Mouse (Mus musculus): ENCODE measurements around the gene Tmem145. TPM values are rescaled to one million over a fixed set of nuclear protein-coding genes. Genes with fewer than 3 reads are reported as not detected.
"Not testable (repeated sequence)": the region's sequence is repeated elsewhere in the genome, so short reads cannot be mapped to it uniquely, and the experiment has no call there.

Gene Tmem145
- total RNA-seq, 2 experiments from 2014 or later: 47.8 to 55.1 TPM

DNA sequence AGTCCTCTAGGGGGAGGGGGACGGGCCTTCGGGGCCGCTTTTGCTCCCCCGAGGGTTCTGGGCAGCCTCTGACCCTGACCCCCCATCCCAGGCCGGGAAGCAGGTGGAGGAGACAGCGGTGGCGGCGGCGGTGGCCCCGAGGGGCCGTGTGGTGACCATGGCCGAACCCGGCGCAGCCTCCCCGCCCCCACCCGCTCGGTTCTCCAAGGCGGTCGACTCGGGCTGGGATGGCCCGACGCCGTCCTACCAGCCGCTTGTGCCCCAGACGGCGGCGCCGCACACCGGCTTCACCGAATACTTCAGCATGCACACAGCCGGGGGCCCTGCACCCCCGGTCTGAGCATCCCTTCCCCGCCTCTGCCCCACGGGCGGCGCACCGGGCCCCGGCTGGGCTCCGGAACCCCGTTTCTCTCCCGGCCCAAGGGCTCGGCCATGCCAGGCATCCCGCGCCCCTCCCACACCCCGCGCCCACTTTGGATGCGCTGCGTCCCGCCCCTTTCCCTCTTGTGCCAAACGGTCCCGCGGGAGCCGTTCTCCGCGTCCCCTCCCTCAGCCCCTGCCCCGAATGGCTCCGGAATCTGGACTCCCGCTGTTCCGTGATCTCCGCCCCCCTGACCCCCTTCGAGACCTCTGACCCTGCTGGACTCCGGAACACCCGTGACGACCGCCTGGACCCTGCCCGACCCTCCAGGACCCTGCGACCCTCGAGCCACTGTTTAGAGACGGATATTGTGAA is 9.6 kb downstream of the Tmem145 start:
- intact Hi-C loops (cut with DNase I): loop anchor here (1.0 kb wide), 2 partner anchors 33 to 76 kb away; no protein-coding TSS in a partner anchor
- no peak for DNase-seq (ENCODE audit: low spot score in 2 of 2)

DNA sequence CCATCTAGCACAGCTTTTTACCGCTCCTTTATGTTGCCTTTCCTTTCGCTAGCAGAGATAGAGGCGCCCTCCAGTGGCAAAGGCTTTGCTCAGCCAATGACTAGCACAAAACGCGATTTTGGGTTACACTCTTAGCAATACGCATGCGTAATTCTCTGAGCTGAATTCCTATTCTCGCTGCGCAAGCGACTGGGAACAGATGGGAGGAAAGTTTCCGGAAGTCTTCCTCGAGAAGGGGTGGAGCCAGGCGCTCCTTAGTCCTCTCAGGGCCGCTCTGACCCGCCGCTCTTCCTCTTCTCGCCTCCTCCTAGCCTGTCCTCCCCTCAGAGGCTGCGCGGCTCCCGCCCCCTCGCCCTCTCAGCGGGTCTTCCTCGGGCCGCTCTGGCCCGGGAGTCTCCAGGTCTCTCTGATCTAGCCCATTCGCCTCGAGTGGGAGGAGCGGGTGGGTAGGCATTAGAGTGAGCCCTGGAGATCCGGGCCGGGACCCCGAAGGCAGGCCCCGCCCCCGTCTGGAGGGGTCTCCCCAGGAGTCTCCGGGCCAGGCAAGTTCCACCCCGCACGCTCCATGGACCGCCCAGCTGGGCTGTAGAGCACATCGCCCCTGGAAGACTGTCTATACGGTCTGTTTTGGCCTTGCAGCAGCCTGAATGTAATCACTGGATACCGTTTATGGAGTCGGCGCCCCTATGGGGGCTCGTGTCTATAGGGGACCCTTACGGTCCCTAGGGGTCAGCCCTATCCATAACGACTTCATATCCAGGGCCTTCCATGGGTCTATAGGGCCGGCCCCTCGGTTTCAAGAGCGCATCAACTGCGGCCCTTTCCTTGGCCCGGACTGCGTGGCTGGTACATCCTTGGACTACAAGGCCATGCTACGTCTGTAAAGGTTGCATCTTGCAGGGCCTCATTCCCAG is 10.9 kb downstream of the Tmem145 start, which contains the start of gene Megf8:
Megf8 (plus strand) TSS at position 633 of the 914 bp plus-strand sequence.
- intact Hi-C loops (cut with DNase I): loop anchor here (1.0 kb wide), 2 partner anchors 34 to 77 kb away; no protein-coding TSS in a partner anchor
- DNase-seq (ENCODE audit: low spot score in 2 of 2): peak; percentile 95 to 99

DNA sequence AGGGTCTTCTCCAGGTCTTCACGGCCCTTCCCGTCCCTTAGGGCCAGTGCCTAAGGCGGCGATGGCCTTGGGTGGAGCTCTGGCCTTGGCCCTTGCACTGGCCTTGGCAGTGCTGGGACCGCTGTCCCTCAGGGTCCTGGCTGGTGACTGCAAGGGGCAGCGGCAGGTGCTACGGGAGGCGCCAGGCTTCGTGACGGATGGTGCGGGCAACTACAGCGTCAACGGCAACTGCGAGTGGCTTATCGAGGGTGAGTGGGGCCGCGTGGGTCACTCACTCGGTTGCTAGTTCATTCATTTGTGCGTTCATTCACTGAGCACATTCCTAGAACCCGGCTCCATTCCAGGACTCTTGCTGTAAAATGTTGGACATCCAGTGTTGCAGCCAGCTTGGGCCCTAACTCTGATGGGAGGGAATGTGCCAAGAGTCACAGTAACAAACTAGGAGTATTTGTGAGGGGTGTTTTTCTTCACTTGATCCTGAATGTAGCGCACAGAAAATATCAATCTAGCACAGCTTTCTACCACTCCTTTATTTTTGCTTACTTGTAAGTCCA is 11.6 kb downstream of the Tmem145 start:
- DNase-seq (ENCODE audit: low spot score in 2 of 2): no peak
- intact Hi-C loops (cut with DNase I): no loop called here

DNA sequence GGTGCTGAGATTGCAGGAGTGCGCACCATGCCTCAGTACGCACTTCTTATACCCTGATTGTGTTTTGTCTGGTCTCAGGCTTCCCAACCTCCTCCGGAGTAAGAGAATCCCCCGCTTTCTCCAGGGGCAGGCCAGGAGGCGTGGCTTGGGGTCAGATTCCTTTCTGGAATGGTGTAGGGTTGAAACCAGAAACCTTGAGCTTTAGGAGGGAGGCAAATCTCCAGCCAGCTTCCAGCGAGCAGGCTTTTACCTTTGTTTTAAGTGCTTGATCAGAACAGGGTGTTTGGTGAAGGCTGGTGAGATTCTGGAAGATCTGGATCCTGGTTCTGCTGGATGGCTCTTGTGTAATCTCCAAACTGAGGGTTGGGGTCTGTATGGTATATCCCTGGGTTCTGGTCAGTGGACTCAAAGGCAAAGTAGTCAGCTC is 16.2 kb downstream of the Tmem145 start:
- intact Hi-C loops (cut with DNase I): no loop called here
- DNase-seq (ENCODE audit: low spot score in 2 of 2): no peak

DNA sequence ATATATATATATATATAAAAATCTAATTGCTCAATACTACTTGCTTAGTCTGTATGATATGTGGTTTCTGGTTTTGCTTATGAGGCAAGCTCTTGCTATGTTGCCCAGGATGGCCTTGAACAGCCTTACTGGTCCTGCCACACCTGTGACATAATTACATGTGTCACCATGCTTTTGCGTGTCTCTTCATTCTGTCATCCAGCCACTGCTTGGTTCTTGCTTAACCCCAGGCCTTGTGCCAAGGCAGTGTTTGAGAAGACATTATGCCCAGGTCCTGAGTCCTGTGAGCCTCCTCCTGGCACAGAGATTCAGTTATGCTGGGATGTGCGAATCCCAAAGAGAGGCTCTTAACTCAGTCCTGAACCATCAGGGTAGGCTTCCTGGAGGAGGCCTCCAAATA is 17.3 kb downstream of the Tmem145 start:
- no peak for DNase-seq (ENCODE audit: low spot score in 2 of 2)
- intact Hi-C loops (cut with DNase I): no loop called here

DNA sequence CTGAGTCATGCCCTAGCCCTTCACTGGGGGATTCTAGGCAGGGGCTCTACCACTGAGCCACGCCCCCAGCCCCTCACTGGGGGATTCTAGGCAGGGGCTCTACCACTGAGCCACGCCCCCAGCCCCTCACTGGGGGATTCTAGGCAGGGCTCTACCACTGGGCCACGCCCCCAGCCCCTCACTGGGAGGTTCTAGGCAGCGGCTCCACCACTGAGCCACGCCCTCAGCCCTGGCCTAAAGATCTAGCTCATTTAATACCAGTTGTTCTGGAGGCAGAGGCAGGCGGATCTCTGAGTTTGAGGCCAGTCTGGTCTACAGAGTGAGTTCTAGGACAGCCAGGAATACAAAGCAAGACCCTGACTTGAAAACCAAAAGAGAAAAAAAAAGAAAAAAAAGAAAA is 19.5 kb downstream of the Tmem145 start:
- intact Hi-C loops (cut with DNase I); DNase-seq (ENCODE audit: low spot score in 2 of 2): not testable (repeated sequence)

DNA sequence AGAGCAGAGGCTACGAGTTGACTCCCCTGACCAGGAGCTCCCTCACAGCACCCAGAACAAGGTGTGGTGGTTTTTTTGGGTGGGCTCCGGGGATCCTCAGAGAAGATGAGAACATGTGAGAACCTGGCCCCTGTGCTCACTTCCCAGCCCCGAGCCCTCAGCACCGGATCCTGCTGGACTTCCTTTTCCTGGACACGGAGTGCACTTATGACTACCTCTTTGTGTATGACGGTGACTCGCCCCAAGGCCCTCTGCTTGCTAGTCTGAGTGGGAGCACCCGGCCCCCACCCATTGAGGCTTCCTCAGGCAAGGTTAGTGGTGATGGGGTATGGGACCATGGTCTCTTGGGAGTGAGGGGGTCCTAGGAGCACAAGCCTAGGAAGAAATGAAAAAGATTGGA is 20.3 kb downstream of the Tmem145 start:
- intact Hi-C loops (cut with DNase I): no loop called here
- no peak for DNase-seq (ENCODE audit: low spot score in 2 of 2)

DNA sequence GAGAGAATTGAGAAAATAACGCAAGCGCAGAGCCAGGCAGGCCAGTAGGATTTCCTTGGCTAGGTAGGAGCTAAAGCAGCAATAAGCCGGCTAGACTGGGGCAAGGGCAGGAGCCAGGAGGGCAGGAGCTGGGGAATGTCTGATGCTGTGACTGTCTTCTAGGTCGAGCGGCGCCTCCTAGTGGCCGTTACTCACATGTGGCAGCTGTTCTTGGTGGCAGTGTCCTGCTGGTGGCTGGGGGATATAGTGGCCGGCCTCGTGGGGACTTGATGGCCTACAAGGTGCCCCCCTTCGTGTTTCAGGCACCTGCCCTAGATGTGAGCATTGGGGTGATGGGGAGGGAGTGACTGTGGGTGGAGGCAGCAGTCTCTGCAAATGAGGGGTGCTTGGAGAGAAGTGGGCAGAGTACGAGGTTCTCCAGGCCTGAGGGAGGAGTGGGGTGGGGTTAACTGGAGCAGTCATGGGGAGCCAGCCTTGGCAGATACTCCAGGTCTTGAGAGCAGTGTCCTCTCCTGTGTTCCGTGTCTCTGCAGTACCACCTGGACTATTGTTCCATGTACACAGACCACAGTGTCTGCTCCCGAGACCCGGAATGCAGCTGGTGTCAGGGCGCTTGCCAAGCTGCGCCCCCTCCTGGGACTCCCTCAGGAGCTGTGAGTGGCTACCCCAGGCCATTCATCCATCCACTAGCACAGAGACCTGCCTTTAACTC is 27.8 kb downstream of the Tmem145 start:
- DNase-seq (ENCODE audit: low spot score in 2 of 2): peak; percentile 57 to 67
- intact Hi-C loops (cut with DNase I): no loop called here

DNA sequence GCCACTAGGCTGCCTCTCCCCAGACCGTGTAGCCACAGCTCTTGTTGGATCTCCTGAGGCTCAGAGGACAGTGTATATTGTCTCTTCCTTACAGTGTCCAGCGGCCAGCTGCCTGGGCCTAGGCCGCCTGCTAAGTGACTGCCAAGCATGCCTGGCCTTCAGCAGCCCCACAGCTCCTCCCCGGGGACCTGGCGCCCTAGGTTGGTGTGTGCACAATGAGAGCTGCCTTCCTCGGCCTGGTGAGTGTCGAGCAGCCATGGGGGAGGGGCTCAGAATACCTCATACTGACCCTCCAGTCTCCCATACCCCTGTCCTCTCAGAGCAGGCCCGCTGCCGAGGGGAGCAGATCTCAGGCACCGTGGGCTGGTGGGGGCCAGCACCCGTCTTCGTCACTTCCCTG is 28.6 kb downstream of the Tmem145 start:
- DNase-seq (ENCODE audit: low spot score in 2 of 2): no peak
- intact Hi-C loops (cut with DNase I): no loop called here

DNA sequence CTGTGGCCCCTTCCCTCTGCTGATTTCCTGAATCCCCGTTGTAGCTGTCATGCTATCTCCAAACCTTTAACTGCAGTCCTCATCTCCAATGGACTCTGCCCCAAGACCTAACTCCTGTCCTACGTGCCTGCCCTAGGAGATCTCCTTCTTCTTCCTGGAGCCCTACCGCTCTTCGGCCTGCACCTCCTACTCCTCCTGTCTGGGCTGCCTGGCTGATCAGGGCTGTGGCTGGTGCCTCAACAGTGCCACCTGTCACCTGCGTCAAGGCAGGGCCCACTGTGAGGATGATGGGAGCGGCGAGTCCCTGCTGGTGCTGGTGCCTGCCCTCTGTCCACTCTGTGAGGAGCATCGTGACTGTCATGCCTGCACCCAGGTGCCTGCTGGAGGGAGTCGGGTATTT is 33.4 kb downstream of the Tmem145 start:
- intact Hi-C loops (cut with DNase I): no loop called here
- DNase-seq (ENCODE audit: low spot score in 2 of 2): no peak

DNA sequence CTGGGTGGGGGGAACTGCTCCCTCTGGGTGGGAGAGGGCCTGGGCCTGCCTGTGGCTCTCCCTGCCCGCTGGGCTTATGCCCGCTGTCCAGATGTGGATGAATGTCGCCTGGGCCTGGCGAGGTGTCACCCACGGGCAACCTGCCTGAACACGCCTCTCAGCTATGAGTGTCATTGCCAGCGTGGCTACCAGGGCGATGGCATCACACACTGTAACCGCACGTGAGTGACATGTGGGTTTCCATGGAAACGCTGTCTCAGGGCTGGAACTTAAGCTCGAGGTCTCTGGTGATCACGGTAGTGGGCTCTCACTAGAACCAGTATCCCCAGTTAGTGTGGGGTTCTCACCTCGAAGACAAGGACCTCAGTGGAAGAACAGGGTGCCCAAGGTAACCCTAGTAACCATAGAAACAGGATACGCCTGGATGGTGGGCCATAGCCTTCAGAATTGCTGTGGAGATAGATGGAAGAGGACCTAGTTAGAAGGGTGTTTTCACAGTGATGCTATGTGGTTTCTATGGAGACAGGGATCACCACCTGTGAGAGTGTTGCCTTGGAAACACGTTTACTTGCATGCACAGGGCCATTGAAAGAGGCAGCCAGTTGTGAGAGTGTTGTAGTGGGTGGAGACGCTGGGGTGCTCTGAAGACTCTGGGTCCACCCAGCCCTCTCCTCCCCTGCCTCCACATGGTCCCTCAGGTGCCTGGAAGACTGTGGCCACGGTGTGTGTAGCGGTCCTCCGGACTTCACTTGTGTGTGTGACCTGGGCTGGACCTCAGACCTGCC is 35.3 kb downstream of the Tmem145 start:
- intact Hi-C loops (cut with DNase I): no loop called here
- peak; percentile 59 to 74 for DNase-seq (ENCODE audit: low spot score in 2 of 2)

DNA sequence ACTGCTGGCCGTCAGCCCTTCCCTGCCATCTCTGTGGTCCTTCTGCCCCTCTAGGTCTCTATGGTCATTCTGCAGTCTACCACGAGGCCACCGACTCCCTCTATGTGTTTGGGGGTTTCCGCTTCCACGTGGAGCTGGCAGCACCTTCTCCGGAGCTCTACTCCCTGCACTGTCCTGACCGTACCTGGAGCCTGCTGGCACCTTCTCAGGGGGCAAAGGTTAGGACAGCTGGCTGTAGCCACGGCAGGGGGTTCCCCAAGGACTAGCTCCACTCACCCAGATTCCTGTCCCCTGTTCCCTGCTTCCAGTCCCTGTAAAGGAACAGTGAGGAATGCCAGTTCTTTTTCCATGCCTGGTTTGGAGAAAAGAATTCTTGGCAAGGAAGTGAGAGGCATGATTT is 43.0 kb downstream of the Tmem145 start:
- intact Hi-C loops (cut with DNase I): no loop called here
- DNase-seq (ENCODE audit: low spot score in 2 of 2): no peak

DNA sequence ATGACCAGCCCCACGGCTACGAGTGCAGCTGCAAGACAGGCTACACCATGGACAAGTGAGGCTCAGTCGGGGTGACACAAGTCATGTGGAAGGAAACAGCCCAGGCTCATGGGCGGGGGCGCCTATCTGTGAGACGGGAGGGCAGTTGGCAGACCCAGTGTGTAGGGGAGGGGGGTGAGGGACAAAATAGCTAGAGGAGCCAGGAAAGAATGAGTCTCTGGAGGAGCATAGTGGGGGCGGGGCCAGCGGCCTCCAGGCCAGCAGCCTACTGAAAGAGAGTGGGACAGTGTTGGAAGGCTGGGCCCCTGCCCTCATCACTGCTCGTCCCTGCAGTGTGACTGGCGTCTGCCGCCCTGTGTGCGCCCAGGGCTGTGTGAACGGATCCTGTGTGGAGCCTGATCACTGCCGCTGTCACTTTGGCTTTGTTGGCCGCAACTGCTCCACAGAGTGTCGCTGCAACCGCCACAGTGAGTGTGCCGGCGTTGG is 52.9 kb downstream of the Tmem145 start:
- DNase-seq (ENCODE audit: low spot score in 2 of 2): no peak
- intact Hi-C loops (cut with DNase I): no loop called here

DNA sequence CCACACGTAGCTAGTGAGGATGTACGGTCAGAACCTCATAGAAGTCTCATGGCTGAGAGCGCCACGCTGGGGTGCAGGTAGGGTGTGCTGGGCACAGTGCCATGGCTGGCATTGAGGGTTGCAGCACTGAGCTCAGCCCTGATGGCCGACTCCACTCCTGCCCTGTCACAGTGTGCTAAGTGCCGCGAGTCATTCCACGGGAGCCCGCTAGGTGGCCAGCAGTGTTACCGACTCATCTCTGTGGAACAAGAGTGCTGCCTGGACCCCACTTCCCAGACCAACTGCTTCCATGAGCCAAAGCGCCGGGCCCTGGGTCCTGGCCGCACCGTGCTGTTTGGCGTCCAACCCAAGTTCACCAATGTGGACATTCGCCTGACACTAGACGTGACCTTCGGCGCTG is 57.2 kb downstream of the Tmem145 start:
- intact Hi-C loops (cut with DNase I): no loop called here
- no peak for DNase-seq (ENCODE audit: low spot score in 2 of 2)

DNA sequence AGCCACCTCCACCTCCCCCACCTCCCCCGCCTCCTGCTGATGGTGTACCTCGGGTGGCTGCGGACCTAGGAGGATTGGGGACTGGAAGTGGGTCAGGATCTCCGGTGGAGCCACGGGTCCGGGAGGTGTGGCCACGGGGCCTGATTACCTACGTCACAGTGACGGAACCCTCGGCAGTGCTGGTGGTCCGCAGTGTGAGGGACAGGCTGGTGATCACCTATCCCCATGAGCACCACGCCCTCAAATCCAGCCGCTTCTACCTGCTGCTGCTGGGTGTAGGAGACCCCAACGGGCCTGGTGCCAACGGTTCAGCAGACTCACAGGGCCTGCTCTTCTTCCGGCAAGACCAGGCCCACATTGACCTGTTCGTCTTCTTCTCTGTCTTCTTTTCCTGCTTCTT is 57.7 kb downstream of the Tmem145 start:
- no peak for DNase-seq (ENCODE audit: low spot score in 2 of 2)
- intact Hi-C loops (cut with DNase I): no loop called here
